Mouse (Mus musculus): ENCODE data around the gene Stard3. TPM values are rescaled to one million over a fixed set of nuclear protein-coding genes. Genes with fewer than 3 reads are reported as not detected.

Gene Stard3
- polyA plus RNA-seq, 1 experiment from 2014 or later, result 39.8 TPM

DNA sequence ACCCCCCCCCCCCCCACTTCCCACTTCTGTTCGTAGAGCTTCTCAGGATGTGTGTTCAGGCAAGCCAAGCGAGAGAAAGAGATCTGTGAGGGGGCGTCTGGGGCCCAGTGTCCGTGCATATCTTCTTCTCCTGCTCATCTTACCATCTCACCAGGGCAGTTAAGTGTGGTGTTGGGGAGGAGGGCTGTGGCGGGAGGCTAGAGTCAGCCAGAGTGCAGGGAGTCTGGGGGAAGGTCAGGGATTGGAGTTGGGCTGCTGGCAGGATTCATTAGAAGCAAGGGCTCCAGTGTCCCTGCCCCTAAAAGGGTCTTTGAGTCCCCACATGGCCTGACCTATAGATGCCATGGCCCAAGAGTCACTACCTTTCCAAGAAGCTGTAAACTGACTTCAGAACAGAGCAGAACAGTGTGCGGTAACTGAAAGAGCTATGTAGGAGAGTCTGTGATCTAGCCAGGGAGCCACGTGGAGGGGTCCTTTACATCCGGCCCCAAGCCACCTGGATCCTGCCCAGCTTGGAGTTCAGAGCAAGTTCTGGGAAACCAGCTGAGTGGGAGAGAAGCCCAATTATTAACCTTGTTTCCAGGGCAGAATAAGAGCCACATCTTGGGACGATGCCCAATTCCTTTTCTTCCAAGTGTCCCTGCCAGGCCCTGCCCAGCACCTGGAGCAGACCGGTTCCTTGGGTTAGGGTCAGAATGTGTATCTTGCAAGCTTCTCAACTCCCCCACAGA is 34.9 kb upstream of the Stard3 start:
- H3K9me3 ChIP-seq, result no peaks in the 10 kb centered on the region
- peaks cover 21% of the 10 kb centered on the region for H3K4me1 ChIP-seq
- H3K27ac ChIP-seq, result no peak overlapping the region
- no peak for DNase-seq (ENCODE audit: extremely low spot score, low spot score)
- WGBS, result 2% methylated on average over 10 of the region's 10 CpGs
- no peak overlapping the region for H3K4me3 ChIP-seq
- H3K27me3 ChIP-seq (ENCODE audit: poor library complexity, severe bottlenecking), result peaks cover 100% of the 10 kb centered on the region
- H3K36me3 ChIP-seq (replicated peaks), result no peaks in the 10 kb centered on the region

- Histone ChIP-seq H3K4me1 (peaks cover 27% of the 10 kb centered on the region), H3K27me3 (ENCODE audit: poor library complexity, severe bottlenecking) (peaks cover 100% of the 10 kb centered on the region), H3K9me3 (no peaks in the 10 kb centered on the region), H3K27ac (no peak overlapping the region), H3K4me3 (no peak overlapping the region), H3K36me3 (replicated peaks) (no peaks in the 10 kb centered on the region)
- WGBS, result 1% methylated on average over 9 of the region's 9 CpGs
- peak; percentile 39 for DNase-seq (ENCODE audit: extremely low spot score, low spot score)
Observed at GRCm38 (mm10) chr11:98323933-98324332, 34.2 kb upstream of the Stard3 start.

DNA sequence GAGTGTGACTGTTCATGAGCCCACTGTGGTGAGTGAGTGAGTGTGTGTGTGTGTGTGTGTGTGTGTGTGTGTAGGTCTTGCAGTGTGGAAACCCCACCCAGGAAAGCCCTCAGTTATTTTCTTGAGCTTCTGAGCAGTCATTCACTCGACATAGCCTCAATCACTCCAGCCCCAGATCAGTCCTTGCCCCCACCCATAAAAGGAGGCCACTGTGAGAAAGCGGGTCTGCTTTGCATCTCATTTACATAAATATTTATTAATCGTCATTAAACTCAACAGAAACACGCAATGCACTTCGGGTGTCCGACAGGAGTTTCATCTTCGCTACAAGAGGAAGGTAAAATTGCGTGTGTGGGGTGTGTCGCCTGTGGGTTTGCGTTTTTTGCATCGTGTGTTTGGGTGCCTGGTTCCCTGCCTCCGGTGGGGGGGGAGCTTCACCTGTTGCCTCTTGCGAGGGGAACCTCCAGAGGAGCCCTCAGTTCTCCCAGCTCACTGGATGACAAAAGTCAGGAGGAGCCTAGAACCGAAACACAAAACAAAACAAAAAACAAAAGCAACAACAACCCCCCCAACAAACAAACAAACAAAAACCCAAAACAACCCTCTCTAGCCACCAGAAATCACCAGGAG is 32.9 kb upstream of the Stard3 start:
- WGBS, result 3% methylated on average over 14 of the region's 14 CpGs
- Histone ChIP-seq H3K4me1 (peaks cover 27% of the 10 kb centered on the region), H3K9me3 (no peaks in the 10 kb centered on the region), H3K27me3 (ENCODE audit: poor library complexity, severe bottlenecking) (peaks cover 100% of the 10 kb centered on the region), H3K27ac (no peak overlapping the region), H3K36me3 (replicated peaks) (no peaks in the 10 kb centered on the region), H3K4me3 (no peak overlapping the region)
- DNase-seq (ENCODE audit: extremely low spot score, low spot score), result peak; percentile 16

GRCm38 (mm10) chr11:98325821-98326218 is 32.3 kb upstream of the Stard3 start:
- Histone ChIP-seq H3K27me3 (ENCODE audit: poor library complexity, severe bottlenecking) (peaks cover 100% of the 10 kb centered on the region), H3K27ac (no peak overlapping the region), H3K4me1 (peaks cover 27% of the 10 kb centered on the region), H3K4me3 (no peak overlapping the region), H3K9me3 (no peaks in the 10 kb centered on the region), H3K36me3 (replicated peaks) (no peaks in the 10 kb centered on the region)
- WGBS, result 1% methylated on average over 22 of the region's 22 CpGs
- DNase-seq (ENCODE audit: extremely low spot score, low spot score), result peak; percentile 16

DNA sequence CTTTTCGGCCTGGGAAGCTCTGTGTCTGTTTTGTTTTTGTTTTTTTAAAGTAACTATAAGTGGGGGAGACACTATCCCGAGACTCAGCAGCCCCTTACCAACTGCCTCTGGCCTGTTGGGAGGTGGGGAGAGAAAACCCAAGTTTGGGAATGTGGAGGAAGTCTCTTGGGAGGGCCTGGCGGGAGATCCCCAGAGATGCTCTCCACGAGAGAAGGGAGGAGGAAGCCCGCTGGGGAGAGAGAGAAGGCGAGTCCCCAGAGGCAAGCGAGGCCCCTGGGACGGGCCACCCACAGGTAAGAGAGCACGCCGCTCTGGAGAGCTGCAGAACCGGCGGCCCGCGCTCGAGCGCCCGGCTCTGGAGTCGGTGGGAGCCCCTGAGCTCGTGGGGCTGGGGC is 31.4 kb upstream of the Stard3 start:
- no peaks in the 10 kb centered on the region for H3K9me3 ChIP-seq
- peaks cover 100% of the 10 kb centered on the region for H3K27me3 ChIP-seq (ENCODE audit: poor library complexity, severe bottlenecking)
- peak; percentile 13 for DNase-seq (ENCODE audit: extremely low spot score, low spot score)
- 1% methylated on average over 19 of the region's 19 CpGs for WGBS
- H3K27ac ChIP-seq, result no peak overlapping the region
- H3K4me3 ChIP-seq, result peak overlapping the region; percentile 44
- no peaks in the 10 kb centered on the region for H3K36me3 ChIP-seq (replicated peaks)
- H3K4me1 ChIP-seq, result peaks cover 23% of the 10 kb centered on the region

DNA sequence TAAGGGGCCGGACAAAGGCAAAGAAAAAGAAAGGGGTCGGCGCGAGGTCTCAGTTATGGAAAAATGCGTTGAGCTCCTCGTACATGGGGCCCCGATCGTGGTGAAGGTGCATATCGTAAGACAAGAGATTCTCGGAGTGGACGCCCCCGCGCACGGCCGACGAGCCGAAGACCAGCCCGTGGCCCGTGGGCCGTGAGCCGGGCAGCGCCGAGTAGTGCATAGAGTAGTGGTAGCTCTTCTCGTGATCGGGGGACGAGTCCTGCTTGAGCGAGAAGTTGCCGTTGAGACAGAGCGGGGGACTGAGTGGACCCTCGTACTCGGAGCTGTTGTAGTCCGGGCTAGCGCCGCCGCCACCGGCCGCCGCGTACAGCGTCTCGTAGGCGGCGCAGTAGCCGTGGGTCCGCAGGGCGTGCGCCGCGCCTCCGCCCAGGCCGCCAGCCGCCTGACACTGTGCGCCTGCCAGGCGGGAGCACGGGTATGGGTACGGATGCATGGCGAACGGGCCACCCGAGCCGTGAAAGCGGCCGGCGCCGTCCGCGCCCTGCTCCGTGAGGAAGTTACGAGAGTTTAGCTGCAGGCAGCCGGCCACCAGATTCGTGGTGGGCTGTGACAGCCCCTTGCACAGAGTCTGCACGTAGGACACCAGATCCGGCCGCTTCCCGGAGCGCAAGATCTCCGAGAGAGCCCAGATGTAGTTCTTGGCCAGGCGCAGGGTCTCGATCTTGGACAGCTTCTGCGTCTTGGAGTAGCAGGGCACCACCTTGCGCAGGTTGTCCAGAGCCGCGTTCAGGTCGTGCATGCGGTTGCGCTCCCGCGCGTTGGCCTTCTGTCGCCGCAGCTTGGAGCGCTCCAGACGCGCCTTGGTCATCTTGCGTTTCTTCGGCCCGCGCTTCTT is 30.8 kb upstream of the Stard3 start:
- Histone ChIP-seq H3K4me3 (peak overlapping the region; percentile 44), H3K9me3 (no peaks in the 10 kb centered on the region), H3K27ac (no peak overlapping the region), H3K4me1 (peaks cover 23% of the 10 kb centered on the region), H3K27me3 (ENCODE audit: poor library complexity, severe bottlenecking) (peaks cover 100% of the 10 kb centered on the region), H3K36me3 (replicated peaks) (no peaks in the 10 kb centered on the region)
- DNase-seq (ENCODE audit: extremely low spot score, low spot score), result peak; percentile 46
- WGBS, result under 1% methylated on average over 97 of the region's 97 CpGs

GRCm38 (mm10) chr11:98328031-98328370 is 30.2 kb upstream of the Stard3 start:
- peaks cover 23% of the 10 kb centered on the region for H3K4me1 ChIP-seq
- no peak overlapping the region for H3K27ac ChIP-seq
- peaks cover 100% of the 10 kb centered on the region for H3K27me3 ChIP-seq (ENCODE audit: poor library complexity, severe bottlenecking)
- no peaks in the 10 kb centered on the region for H3K36me3 ChIP-seq (replicated peaks)
- DNase-seq (ENCODE audit: extremely low spot score, low spot score), result peak; percentile 42
- WGBS, result under 1% methylated on average over 35 of the region's 35 CpGs
- peak overlapping the region; percentile 44 for H3K4me3 ChIP-seq
- H3K9me3 ChIP-seq, result no peaks in the 10 kb centered on the region

DNA sequence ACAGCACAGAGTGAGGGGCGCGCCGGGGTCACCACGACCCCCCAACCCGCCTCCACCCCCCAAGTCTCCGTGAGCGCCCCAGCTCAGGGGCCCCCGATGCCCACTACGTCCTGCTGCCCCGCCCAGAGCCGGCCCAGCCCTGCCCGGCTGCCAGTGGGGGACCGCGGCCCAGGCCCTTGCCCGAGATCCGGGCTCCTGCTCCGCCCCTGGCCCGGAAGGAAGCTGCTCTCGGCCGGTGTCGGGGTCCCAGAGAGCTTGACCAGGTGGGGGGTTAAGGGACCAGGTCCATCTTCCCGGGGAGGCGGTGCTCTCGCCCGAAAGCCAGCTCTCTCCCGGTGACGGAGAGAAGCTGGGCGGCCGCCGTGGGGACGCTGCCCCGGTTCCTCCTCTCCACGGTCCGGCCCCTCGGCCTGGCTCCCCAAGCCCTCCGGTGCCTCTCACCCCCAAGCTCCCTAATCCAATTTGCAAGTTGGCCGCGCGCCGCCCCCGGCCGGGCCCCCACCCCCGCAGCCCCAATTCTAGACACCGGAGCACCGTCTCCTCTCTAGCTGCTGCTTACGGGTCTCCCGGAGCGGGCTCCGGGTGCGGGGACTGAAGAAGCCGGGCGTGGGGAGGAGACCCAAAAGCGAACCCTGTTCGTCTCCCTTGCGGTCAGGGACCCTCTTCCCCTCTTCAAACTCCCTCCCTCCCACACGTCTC is 29.6 kb upstream of the Stard3 start:
- WGBS, result 1% methylated on average over 56 of the region's 56 CpGs
- Histone ChIP-seq H3K27me3 (ENCODE audit: poor library complexity, severe bottlenecking) (peaks cover 100% of the 10 kb centered on the region), H3K27ac (0 out of 2 replicates have a peak overlapping the region, but pooled peaks have one; percentile 25), H3K36me3 (replicated peaks) (no peaks in the 10 kb centered on the region), H3K4me3 (peak overlapping the region; percentile 44), H3K9me3 (no peaks in the 10 kb centered on the region), H3K4me1 (peaks cover 23% of the 10 kb centered on the region)
- DNase-seq (ENCODE audit: extremely low spot score, low spot score), result peak; percentile 41

DNA sequence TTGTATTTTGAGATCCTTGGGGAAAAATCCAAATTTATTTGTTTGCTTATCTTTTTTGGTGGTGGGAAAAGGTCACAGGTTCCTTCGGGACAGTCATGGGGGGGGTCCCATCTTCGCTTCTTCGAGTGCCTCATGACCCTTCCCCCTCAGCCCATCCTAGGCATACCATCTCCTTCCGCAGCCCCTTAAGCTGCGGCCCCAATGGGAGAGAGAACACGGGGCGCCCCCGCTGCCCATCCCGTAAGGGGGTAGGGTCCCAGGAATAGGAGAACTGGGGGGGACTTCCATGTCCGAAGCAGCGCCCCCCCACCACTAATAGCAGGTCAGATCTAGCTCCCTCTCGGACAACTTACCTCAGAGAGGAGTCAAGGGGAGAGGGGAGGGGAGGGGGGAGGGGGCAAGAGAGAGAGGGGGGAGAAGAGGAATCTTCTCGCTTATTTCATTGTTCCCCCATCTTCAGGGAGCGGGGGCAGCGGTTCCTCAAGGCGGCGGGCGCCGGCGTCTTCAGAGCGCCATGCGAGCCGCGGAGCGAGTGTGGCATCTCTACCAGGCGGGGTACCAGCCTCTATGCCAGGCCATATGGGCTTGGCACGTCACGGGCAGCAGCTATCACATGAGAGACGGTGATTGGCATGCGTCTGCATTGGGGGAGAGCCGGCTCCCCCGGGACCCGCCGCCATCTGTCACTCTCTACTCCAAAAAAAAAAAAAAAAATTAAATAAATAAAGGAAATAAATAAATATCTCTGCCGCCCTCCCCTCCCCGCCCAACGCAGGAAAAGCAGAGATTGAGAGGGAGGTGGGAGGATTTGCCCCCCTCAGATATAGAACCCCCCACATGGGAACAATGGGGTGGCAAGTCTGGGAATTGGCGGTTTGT is 28.8 kb upstream of the Stard3 start, which contains the start of gene Neurod2:
Gene Neurod2, minus strand, starts transcription at position 568 of the 879 bp plus-strand sequence.
- H3K4me1 ChIP-seq, result peaks cover 29% of the 10 kb centered on the region
- no peaks in the 10 kb centered on the region for H3K9me3 ChIP-seq
- H3K27ac ChIP-seq, result 0 out of 2 replicates have a peak within 1 kb of the TSS, but pooled peaks have one; percentile 25
- no peaks in the 10 kb centered on the region for H3K36me3 ChIP-seq (replicated peaks)
- peak; percentile 15 for DNase-seq (ENCODE audit: extremely low spot score, low spot score)
- H3K4me3 ChIP-seq, result peak within 1 kb of the TSS; percentile 44
- H3K27me3 ChIP-seq (ENCODE audit: poor library complexity, severe bottlenecking), result peaks cover 100% of the 10 kb centered on the region
- WGBS, result 1% methylated on average over 38 of the region's 38 CpGs

GRCm38 (mm10) chr11:98329960-98330744 is 28.0 kb upstream of the Stard3 start:
- H3K9me3 ChIP-seq, result no peaks in the 10 kb centered on the region
- WGBS, result 33% methylated on average over 9 of the region's 9 CpGs
- H3K27ac ChIP-seq, result 0 out of 2 replicates have a peak overlapping the region, but pooled peaks have one; percentile 11
- DNase-seq (ENCODE audit: extremely low spot score, low spot score), result peak; percentile 15
- peaks cover 100% of the 10 kb centered on the region for H3K27me3 ChIP-seq (ENCODE audit: poor library complexity, severe bottlenecking)
- H3K36me3 ChIP-seq (replicated peaks), result no peaks in the 10 kb centered on the region
- no peak overlapping the region for H3K4me3 ChIP-seq
- peaks cover 38% of the 10 kb centered on the region for H3K4me1 ChIP-seq

DNA sequence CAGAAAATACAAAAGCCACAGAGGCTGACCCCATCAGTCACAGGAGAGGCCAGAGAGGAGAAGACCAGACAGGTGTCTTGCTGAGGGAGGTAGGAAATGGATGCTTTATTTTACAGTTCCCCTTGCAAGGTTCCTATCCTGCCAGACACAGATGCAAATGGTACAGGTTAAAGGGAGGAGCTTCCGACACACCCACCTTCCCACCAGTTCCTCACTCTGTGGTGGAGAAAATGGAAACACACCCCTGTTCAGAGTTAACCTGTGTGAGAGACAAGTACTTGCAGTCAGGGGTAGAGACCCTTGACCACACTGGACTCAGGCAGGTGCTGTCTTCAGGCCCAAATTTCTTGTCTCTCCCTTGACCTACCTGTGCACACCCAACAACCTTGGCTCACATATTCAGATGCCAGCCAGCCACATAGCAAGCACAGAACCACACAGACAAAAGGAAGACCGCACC is 27.4 kb upstream of the Stard3 start:
- H3K4me3 ChIP-seq, result no peak overlapping the region
- H3K9me3 ChIP-seq, result no peaks in the 10 kb centered on the region
- no peaks in the 10 kb centered on the region for H3K36me3 ChIP-seq (replicated peaks)
- H3K27ac ChIP-seq, result no peak overlapping the region
- H3K27me3 ChIP-seq (ENCODE audit: poor library complexity, severe bottlenecking), result peaks cover 100% of the 10 kb centered on the region
- peak; percentile 14 for DNase-seq (ENCODE audit: extremely low spot score, low spot score)
- peaks cover 39% of the 10 kb centered on the region for H3K4me1 ChIP-seq
- 46% methylated on average over 2 of the region's 2 CpGs for WGBS
